In genomic region chr16:27354464-27354863, GRCm38 (mm10) we compare ENCODE assay signal across 1 mouse cellular context.
TF ChIP-seq lines count a peak whose summit lies in the region.

No protein-coding gene starts in this region.

TF ChIP-seq in CH12.LX, 34 proteins besides CTCF, POLR2A, EP300 and RAD21 (continued from another document):
- no peak for TF ChIP-seq POLR2AphosphoS2 (IDR thresholded peaks at IDR 0.05; ENCODE audit: low read depth, low read length)
- no peak for TF ChIP-seq NRF1 (IDR thresholded peaks at IDR 0.05; ENCODE audit: low read depth, low read length)
- no peak for TF ChIP-seq ZC3H11A (IDR thresholded peaks at IDR 0.05; ENCODE audit: low read depth, low read length)
- TF ChIP-seq MEF2A (IDR thresholded peaks at IDR 0.05; ENCODE audit: borderline replicate concordance, low read depth, low read length) = peak; percentile 98
